Mouse (Mus musculus): ENCODE measurements around the gene Gm11273. TPM values are rescaled to one million over a fixed set of nuclear protein-coding genes. Genes with fewer than 3 reads are reported as not detected.
"Not testable (repeated sequence)": the region's sequence is repeated elsewhere in the genome, so short reads cannot be mapped to it uniquely, and the experiment has no call there.

Gm11273 gene
- 100 to 1,000 TPM; 180 to 200 TPM for total RNA-seq (2021)
- long read RNA-seq, experiment 1, transcript Gm11273-201 (1 exons, 390 nt): major isoform, 318 of 318 reads
- long read RNA-seq, experiment 1, partial matches to known transcripts: 0 of 318 reads
- long read RNA-seq, experiment 1, other reads (novel, unspliced or antisense): 0 of 318 reads
- long read RNA-seq, experiment 2, transcript Gm11273-201 (1 exons, 390 nt): major isoform, 294 of 294 reads
- long read RNA-seq, experiment 2, partial matches to known transcripts: 0 of 294 reads
- long read RNA-seq, experiment 2, other reads (novel, unspliced or antisense): 0 of 294 reads

- not testable (repeated sequence) for DNase-seq
Measured at GRCm38 (mm10) chr13:21501182-21501581, at the start of gene Gm11273. Gm11273 (minus strand) TSS chr13:21501418.

GRCm38 (mm10) chr13:21550416-21551110, 49.3 kb upstream of the Gm11273 start:
- DNase-seq: no peak

DNA sequence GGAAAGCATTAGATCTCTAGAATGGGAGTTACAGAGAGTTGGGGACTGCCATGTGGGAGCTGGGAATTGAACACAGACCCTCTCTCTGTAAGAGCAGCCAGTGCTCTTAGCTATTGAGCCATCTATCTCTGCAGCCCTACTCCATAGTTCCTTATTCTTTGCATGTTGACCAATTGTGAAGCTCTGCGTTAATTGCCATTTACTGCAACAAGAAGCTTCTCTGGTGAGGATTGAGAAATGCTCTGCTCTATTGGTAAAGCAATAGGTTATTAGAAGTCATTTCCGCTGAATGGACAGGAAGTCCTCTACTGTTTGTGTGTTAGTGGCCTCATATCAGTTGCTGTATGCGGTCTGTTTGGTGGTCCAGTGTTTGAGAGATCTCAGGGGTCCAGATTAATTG, 48.3 kb upstream of the Gm11273 start:
- DNase-seq: no peak

DNA sequence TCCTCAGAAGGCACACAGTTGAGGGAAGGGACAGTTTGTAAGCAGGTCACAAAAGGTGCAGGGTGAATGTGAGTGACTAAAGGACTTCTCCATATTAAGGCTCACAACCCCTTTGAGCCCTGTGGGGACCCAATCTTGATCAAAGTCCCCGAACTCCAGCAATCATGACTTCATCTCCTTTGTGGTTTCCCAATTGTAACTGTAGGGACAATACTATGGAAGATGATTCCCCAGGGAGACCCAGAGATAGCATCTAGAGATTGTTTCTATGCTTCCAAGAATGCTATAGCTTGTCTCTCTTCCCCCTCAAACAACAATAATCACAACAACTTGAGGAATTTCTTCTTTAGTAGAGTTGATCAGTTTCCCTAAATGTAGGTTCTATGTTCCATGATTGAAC, 41.5 kb upstream of the Gm11273 start, which contains the start of gene Olfr1366:
Gene Olfr1366, minus strand, starts transcription at position 101 of the 400 bp plus-strand sequence.
- no peak for DNase-seq

DNA sequence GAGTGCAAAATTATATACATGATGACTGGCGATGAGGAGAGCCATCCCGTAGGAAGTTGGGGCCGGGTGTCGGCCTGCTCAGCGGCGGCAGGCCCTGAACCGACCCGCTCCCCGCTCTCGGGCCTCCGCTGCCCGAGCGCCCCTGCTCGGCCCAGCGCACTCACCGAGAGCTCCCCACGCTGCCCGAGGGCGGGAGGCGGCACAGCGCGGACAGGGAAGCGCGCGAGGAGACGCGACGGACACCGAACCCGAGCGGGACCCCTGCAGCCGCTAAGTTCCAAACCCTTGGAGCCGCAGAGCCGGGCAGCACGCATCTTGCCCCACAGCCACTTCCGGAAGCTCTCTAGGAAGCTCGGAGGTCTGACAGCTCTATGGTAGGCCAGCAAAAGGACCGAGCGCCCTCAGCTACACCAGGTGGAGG, 29.6 kb upstream of the Gm11273 start, which contains the start of gene Zkscan8:
Gene Zkscan8, minus strand, starts transcription at position 340 of the 421 bp plus-strand sequence.
- DNase-seq: peak; percentile 92

- DNase-seq: no peak
Measured at GRCm38 (mm10) chr13:21530136-21530535, 28.9 kb upstream of the Gm11273 start.

DNA sequence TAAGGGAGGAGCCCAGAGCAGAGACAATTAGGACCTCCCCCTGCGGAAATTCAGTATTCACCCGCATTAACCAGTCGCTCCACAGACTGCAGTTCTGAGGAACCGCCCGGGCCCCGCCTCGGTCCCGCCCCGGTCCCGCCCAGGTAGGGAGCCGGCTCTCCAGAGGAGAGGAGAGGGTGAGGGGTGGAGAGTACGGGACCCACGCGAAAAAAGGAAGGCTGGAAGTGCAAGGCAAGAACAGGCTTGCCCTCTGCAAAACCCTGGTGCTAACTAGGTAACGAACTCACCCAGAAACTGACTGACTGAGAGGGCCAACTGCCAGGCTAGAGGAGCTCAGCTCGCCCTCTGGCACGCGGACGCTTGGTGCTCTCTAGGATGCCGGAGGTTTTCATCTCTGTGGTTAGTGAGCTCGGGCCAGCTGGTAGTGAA, 5.0 kb upstream of the Gm11273 start:
- peak; percentile 94 for DNase-seq

DNA sequence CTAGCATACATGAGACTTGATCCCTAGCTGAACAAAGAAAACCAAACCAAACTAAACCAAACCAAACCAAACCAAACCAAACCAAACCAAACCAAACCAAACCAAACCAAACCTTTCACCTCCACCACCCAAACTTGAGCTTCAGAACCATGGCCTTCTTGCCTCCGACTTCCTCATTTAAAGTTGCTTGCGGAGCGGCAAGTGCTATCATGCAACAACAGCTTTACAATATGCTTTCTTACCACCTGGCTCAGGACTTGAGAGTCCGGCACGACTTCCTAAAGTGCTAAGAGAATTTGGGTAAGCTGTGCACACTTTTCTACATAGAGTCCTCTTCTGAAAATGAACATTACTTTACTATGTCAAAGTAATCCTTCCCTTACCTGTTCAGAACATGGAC, 1.1 kb upstream of the Gm11273 start:
- DNase-seq: no peak

DNA sequence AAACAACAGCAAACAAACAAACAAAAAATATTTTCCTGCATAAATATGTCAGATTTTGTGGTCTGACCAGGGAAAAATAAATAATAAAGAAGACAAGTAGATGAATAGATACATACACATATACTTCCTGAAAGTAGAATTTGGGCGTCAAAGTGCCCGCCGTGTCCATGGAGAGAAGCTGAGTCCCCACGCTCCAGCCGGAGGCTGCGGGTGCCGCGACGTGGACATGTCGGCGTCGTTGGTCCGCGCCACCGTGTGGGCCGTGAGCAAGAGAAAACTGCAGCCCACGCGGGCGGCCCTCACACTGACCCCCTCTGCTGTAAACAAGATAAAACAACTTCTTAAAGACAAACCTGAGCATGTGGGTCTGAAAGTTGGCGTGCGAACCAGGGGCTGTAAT, 6.1 kb downstream of the Gm11273 start, which contains the start of gene AK157302:
Gene AK157302, plus strand, starts transcription at position 144 of the 400 bp plus-strand sequence.
- peak; percentile 25 for DNase-seq

DNA sequence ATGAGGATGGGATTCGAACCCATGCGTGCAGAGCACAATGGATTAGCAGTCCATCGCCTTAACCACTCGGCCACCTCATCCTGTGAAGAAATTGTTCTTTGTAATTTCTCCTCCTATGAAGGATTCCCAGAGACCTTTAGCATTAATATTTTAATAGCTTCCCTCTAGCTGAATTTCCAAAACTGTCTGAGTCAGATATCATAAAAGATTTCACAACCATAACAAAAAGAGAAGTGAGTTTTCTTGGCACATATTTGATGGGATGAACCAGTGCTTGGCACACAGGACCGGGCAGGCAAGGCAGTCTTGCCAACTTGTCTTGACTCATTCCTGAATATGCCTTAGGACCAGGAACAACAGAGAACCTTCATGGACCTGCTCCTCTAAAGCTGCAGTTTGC, 8.4 kb downstream of the Gm11273 start:
- DNase-seq: peak; percentile 22

DNA sequence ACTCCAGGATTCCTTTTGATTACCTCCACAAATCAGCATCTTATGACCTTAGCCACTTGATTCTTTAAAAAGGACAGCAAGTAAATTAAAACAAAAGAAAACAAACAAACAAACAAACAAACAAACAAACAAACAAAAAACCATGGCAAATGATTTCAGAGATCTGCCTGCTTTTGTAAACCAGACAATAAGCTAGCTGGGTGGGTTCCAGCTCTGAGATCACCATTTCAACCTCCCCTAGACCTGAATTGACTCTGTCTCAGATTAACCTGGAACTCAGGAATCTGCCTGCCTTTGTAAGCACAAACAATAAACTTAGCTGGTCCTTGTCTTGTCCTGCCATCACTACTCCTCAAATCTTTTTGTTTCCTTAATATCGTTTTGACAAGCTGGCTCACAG, 14.3 kb downstream of the Gm11273 start:
- DNase-seq: no peak

DNA sequence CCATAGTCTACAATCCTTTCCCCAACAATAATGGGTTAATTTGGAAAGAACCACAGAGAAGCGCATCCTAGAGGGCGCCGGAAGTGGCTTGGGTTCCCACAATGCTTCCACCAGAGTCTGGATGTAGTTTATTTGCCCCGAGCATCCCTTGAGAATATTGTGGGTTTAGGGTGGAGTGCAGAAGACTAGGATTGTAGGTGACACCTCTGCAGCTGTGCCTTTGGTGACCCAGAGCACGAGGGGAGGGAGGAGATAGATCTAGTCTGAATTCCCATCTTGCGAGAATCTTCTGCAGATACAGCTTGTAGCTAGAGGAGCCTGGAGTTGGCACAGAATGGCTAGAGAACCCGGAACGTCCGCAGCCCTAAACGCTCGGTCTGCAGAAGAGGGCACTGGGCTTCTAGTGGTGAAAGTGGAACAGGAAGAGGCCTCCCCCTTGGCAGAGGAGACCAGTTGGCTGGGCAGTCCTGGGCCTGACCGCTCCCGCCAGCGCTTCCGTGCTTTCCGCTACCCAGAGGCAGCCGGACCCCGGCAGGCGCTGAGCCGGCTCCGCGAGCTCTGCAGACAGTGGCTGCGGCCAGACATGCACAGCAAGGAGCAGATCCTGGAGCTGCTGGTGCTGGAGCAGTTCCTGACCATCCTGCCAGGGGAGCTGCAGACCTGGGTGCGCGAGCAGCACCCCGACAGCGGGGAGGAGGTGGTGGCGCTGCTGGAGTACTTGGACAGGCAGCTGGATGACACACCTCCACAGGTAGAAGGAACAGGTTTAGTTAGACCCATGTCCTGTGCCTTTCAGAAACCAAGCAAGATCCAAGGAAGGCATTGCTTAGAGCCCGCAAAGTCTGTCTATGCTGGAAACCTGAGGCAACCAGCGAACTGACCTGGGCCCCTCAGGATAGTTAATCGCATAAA, 22.2 kb downstream of the Gm11273 start, which contains the start of the genes Zkscan4 and Gm10065:
Gene Zkscan4, plus strand, starts transcription at position 149 of the 912 bp plus-strand sequence.
Gene Gm10065, minus strand, starts transcription at position 683 of the 912 bp plus-strand sequence.
- peak; percentile 82 for DNase-seq

- DNase-seq: no peak
Measured at GRCm38 (mm10) chr13:21472427-21472826, 28.8 kb downstream of the Gm11273 start.

DNA sequence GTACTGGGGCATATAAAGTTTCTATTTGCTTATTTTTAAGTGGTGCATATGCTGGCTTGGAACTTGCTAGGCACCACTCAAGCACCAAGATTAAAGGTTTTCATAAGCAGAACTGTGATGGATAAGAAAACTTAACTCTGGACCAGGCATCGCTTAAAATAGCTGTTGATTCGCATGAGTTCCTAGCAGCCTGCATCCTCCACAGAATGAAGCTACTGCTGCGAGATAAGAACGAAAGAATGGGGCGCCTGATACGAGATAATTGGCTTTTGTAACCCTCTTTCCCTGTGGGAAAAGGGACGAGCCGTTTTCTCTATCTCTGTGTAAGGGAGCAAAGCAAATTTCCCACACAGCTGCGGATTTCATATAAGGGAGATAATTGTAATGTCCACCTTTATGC, 32.1 kb downstream of the Gm11273 start:
- no peak for DNase-seq

DNA sequence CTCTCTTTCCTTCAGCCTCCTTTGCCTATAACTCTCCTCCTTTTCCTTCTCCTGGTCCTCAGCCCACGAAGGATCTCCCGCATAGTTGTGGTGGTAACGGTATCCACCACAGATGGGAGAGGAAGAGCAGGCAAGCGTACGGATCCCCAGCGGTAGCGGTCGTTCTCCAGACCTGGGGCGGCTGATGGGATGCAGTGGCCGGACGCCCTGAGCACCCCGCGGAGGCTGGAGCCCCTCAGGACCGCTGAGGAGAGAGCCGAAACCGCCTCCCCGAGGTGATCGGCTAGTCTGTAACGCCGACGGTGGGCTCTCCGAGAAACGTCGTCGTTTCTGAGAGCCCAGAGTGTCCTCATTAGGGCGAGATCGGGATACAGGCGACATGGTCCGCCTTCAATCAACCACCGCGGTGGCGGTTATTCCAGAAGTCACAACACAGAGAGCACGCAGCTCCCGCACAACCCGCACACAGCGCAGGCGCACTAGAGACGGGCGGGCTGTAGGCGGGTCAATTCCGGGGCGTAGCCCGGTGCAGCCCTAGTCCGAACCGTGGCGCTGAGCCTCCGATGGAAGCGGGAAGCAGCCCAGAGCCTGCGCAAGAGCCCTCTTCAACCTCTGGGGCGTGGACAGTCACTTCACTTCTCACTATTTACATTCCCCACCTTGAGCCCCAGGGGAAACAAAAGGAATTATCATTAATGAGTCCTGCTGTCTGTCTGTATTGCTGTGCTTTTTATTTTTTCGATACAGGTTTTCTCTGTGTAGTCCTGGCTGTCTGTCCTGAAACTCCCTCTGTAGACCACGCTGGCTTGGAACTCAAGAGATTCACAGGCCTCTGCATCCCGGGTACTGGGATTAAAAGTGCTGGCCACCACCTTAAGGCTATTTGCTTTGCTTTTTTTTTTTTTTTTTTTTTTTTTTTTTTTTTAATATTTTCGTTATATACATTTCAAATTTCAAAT, 32.9 kb downstream of the Gm11273 start, which contains the start of gene Nkapl:
Gene Nkapl, minus strand, starts transcription at position 449 of the 959 bp plus-strand sequence.
- DNase-seq: peak; percentile 89

GRCm38 (mm10) chr13:21467336-21467735, 33.9 kb downstream of the Gm11273 start:
- no peak for DNase-seq

GRCm38 (mm10) chr13:21462516-21462915, 38.7 kb downstream of the Gm11273 start:
- DNase-seq: not testable (repeated sequence)

DNA sequence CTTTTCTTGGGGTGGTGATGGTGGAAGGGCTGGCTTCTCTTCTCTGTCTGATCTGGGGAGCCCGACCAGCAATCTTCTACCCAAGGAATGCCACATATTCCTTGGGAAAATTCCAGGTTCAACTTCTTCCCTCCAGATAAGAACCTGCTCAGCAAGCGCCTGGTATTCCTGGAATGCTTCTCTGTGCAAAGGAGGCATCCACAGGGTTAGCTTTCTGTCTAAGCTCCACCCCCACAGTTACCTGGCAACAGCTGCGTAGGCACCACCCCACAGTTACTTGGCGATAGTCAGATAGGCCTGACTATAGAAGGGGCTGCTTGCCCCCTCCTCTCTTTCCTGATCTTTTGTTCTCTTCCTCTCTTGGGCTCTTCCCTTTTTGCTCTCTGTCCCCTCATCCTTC, 44.9 kb downstream of the Gm11273 start:
- no peak for DNase-seq

- DNase-seq: no peak
Measured at GRCm38 (mm10) chr13:21454133-21454532, 47.1 kb downstream of the Gm11273 start.

GRCm38 (mm10) chr13:21453449-21453848, 47.8 kb downstream of the Gm11273 start, which contains the start of gene Zscan26:
Zscan26 (minus strand) TSS chr13:21453730.
- DNase-seq: peak; percentile 90

- DNase-seq: no peak
Measured at GRCm38 (mm10) chr13:21453042-21453441, 48.2 kb downstream of the Gm11273 start.
